Mouse (Mus musculus) CH12.LX (cell line): ENCODE data around the gene Hexim2. TPM values are rescaled to one million over a fixed set of nuclear protein-coding genes. Genes with fewer than 3 reads are reported as not detected.
A peak's percentile ranks its signal among the peaks of the same experiment; 100 is the strongest.

ENCODE experiments used
- DNase-seq: peaks from one replicate; pipeline ENCODE4 v3.0.0-alpha.2; 2013; ENCODE audit errors: extremely low read depth
- H3K27ac ChIP-seq: 2 replicates; pipeline ENCODE4 v1.5.1; 2012; ENCODE audit warnings: low read depth, mild to moderate bottlenecking, control low read depth, moderate library complexity; ENCODE audit not compliant: insufficient read depth
- H3K27me3 ChIP-seq: replicated peaks from 2 replicates; pipeline ENCODE3; 2012; ENCODE audit warnings: inconsistent platforms
- H3K36me3 ChIP-seq, 2 experiments: replicated peaks in 1 of 2; 2 replicates each; pipeline versions ENCODE3 to v1.6.1; 2012; ENCODE audit warnings: inconsistent platforms in 1 of 2, low read length in 1 of 2, mild to moderate bottlenecking in 1 of 2, mixed read lengths in 1 of 2, moderate library complexity in 1 of 2; ENCODE audit not compliant: control insufficient read depth in 1 of 2, insufficient read depth in 1 of 2
- H3K4me1 ChIP-seq, 2 experiments: 2 replicates each; pipeline ENCODE4 v1.6.1; 2012; ENCODE audit warnings: inconsistent platforms in 1 of 2, moderate library complexity in 1 of 2; ENCODE audit not compliant: insufficient read depth in 2 of 2, control insufficient read depth in 1 of 2
- H3K4me2 ChIP-seq: 2 replicates; pipeline ENCODE4 v1.6.1; 2012; ENCODE audit warnings: low read depth, mild to moderate bottlenecking, control low read depth; ENCODE audit not compliant: poor library complexity, insufficient read depth, severe bottlenecking
- H3K4me3 ChIP-seq, 3 experiments: fragments of 150-350 bp in 1 of 3; sonication (generic) in 1 of 3; replicated peaks in 1 of 3; 2 replicates each; pipeline versions ENCODE3 to v1.5.1; 2011 to 2012; ENCODE audit warnings: low read depth in 2 of 3, low read length in 2 of 3, mild to moderate bottlenecking in 2 of 3, moderate library complexity in 2 of 3, control low read depth in 1 of 3, improper control_type of control experiment in 1 of 3, inconsistent platforms in 1 of 3, mixed read lengths in 1 of 3; ENCODE audit not compliant: poor library complexity in 1 of 3
- H3K79me2 ChIP-seq: replicated peaks from 2 replicates; pipeline ENCODE4 v1.6.1; 2012; ENCODE audit warnings: mild to moderate bottlenecking, moderate library complexity; ENCODE audit not compliant: control insufficient read depth, poor library complexity, insufficient read depth, severe bottlenecking; ENCODE audit errors: extremely low read depth
- H3K9ac ChIP-seq: 2 replicates; pipeline ENCODE4 v1.6.1; 2012; ENCODE audit warnings: low read depth, mild to moderate bottlenecking, control low read depth, moderate library complexity; ENCODE audit not compliant: insufficient read depth
- H3K9me3 ChIP-seq: replicated peaks from 2 replicates; pipeline ENCODE3; 2012; ENCODE audit warnings: low read length, inconsistent platforms, mixed read lengths
- BHLHE40 ChIP-seq: IDR thresholded peaks from 2 replicates; pipeline ENCODE4 v1.6.1; 2011; ENCODE audit warnings: mild to moderate bottlenecking, low read depth, low read length, improper control_type of control experiment
- CHD2 ChIP-seq: IDR thresholded peaks from 2 replicates; pipeline ENCODE4 v1.6.1; 2011; ENCODE audit warnings: low read length, improper control_type of control experiment
- CTCF ChIP-seq, 2 experiments: IDR thresholded peaks in 1 of 2; conservative IDR thresholded peaks in 1 of 2; 2 replicates each; pipeline ENCODE4 v1.5.1; 2011 to 2012; ENCODE audit warnings: low read depth in 2 of 2, low read length in 2 of 2, improper control_type of control experiment in 1 of 2, inconsistent platforms in 1 of 2, mild to moderate bottlenecking in 1 of 2, moderate library complexity in 1 of 2
- E2F4 ChIP-seq: IDR thresholded peaks from 2 replicates; pipeline ENCODE4 v1.6.1; 2011; ENCODE audit warnings: low read depth, low read length, improper control_type of control experiment; ENCODE audit not compliant: insufficient replicate concordance
- ELF1 ChIP-seq: IDR thresholded peaks from 2 replicates; pipeline ENCODE4 v1.6.1; 2014; ENCODE audit warnings: low read depth, mild to moderate bottlenecking, inconsistent platforms, low read length, improper control_type of control experiment
- EP300 ChIP-seq: IDR thresholded peaks from 2 replicates; pipeline ENCODE4 v1.6.1; 2011; ENCODE audit warnings: low read length, improper control_type of control experiment
- HCFC1 ChIP-seq: IDR thresholded peaks from 2 replicates; pipeline ENCODE4 v1.6.1; 2012; ENCODE audit warnings: low read depth, mild to moderate bottlenecking, inconsistent platforms, low read length, improper control_type of control experiment
- IRF4 ChIP-seq: IDR thresholded peaks from 2 replicates; pipeline ENCODE4 v1.6.1; 2014; ENCODE audit warnings: low read depth, mild to moderate bottlenecking, inconsistent platforms, low read length, improper control_type of control experiment
- JUN ChIP-seq: IDR thresholded peaks from 2 replicates; pipeline ENCODE4 v1.6.1; 2011; ENCODE audit warnings: low read depth, mild to moderate bottlenecking, low read length, improper control_type of control experiment, moderate library complexity; ENCODE audit not compliant: insufficient read depth
- KAT2A ChIP-seq: IDR thresholded peaks from 2 replicates; pipeline ENCODE4 v1.6.1; 2012; ENCODE audit warnings: low read length, improper control_type of control experiment, inconsistent platforms; ENCODE audit not compliant: insufficient replicate concordance
- MAFK ChIP-seq: IDR thresholded peaks from 2 replicates; pipeline ENCODE4 v1.6.1; 2011; ENCODE audit warnings: low read length, improper control_type of control experiment; ENCODE audit not compliant: insufficient replicate concordance
- MAX ChIP-seq: IDR thresholded peaks from 2 replicates; pipeline ENCODE4 v1.6.1; 2011; ENCODE audit warnings: low read length, improper control_type of control experiment
- MEF2A ChIP-seq: IDR thresholded peaks from 2 replicates; pipeline ENCODE4 v1.6.1; 2014; ENCODE audit warnings: low read depth, mild to moderate bottlenecking, inconsistent platforms, low read length, improper control_type of control experiment, borderline replicate concordance
- MXI1 ChIP-seq: IDR thresholded peaks from 2 replicates; pipeline ENCODE4 v1.6.1; 2011; ENCODE audit warnings: mild to moderate bottlenecking, low read depth, low read length, improper control_type of control experiment
- MYC ChIP-seq: IDR thresholded peaks from 2 replicates; pipeline ENCODE4 v1.6.1; 2011; ENCODE audit warnings: low read depth, mild to moderate bottlenecking, improper control_type of control experiment, low read length
- NELFE ChIP-seq: IDR thresholded peaks from 2 replicates; pipeline ENCODE4 v1.6.1; 2011; ENCODE audit warnings: low read depth, low read length, improper control_type of control experiment
- NRF1 ChIP-seq: IDR thresholded peaks from 2 replicates; pipeline ENCODE4 v1.6.1; 2014; ENCODE audit warnings: low read depth, mild to moderate bottlenecking, inconsistent platforms, low read length, improper control_type of control experiment, moderate library complexity
- SMC3 ChIP-seq: IDR thresholded peaks from 2 replicates; pipeline ENCODE4 v1.6.1; 2011; ENCODE audit warnings: low read depth, low read length, improper control_type of control experiment
- TCF12 ChIP-seq: IDR thresholded peaks from 2 replicates; pipeline ENCODE4 v1.6.1; 2014; ENCODE audit warnings: low read depth, mild to moderate bottlenecking, inconsistent platforms, low read length, improper control_type of control experiment
- UBTF ChIP-seq: IDR thresholded peaks from 2 replicates; pipeline ENCODE4 v1.6.1; 2012; ENCODE audit warnings: low read depth, mild to moderate bottlenecking, inconsistent platforms, low read length, improper control_type of control experiment, moderate library complexity
- USF1 ChIP-seq: IDR thresholded peaks from 2 replicates; pipeline ENCODE4 v1.6.1; 2014; ENCODE audit warnings: low read depth, mild to moderate bottlenecking, inconsistent platforms, low read length, improper control_type of control experiment
- ZC3H11A ChIP-seq: IDR thresholded peaks from 2 replicates; pipeline ENCODE4 v1.6.1; 2012; ENCODE audit warnings: low read depth, mild to moderate bottlenecking, inconsistent platforms, low read length, improper control_type of control experiment
- ZMIZ1 ChIP-seq: IDR thresholded peaks from 2 replicates; pipeline ENCODE4 v1.6.1; 2012; ENCODE audit warnings: low read depth, mild to moderate bottlenecking, inconsistent platforms, low read length, improper control_type of control experiment
- dilution Hi-C: fragments of 300-500 bp; cut with MboI; formaldehyde crosslinking; loops from 2 replicates; pipeline ENCODE4 v1.14.3; 2020; ENCODE audit warnings: low sequenced_read_pairs; ENCODE audit not compliant: extremely low pct_unique_long_range_greater_than_20kb, extremely low pct_ligation_motif_present
- in situ Hi-C: fragments of 300-500 bp; cut with MboI; formaldehyde crosslinking; loops from 3 replicates; pipeline ENCODE4 v1.14.3; 2019; ENCODE audit warnings: low sequenced_read_pairs, low pct_ligation_motif_present, low pct_unique_long_range_greater_than_20kb, mixed read lengths
- polyA plus RNA-seq: library from polyadenylated mRNA; unstranded; fragments of >175 nt; gene quantifications from 2 replicates; pipeline ENCODE4 v1.2.1, GENCODE M21; 2012; ENCODE audit warnings: low read depth; ENCODE audit not compliant: insufficient read length
- total RNA-seq, 2 experiments: library from RNA; depleted of rRNA; stranded (reverse); fragments of 300-350 nt in 1 of 2; fragments of >200 nt in 1 of 2; gene quantifications; 2 replicates each; pipeline ENCODE4 v1.2.3; 2012 to 2014

The Hexim2 gene
- total and polyA plus RNA-seq, 3 experiments = 27.0 to 33.3 (median 28.8) TPM

- H3K4me3 ChIP-seq = peak overlapping the region in 1 of 3 experiments; percentile 3
- no peaks in the 10 kb centered on the region for H3K9me3 ChIP-seq
- in situ Hi-C loops = no loop called here
- H3K27ac ChIP-seq = peak overlapping the region; percentile 92; the same call in 1 of the 2 replicates
- peaks cover 52% of the 10 kb centered on the region for H3K79me2 ChIP-seq
- no peaks in the 10 kb centered on the region for H3K27me3 ChIP-seq
- no peak overlapping the region for H3K4me2 ChIP-seq
- peak overlapping the region; percentile 60; the same call in 1 of the 2 replicates for H3K9ac ChIP-seq
- H3K4me1 ChIP-seq = peaks cover 30 to 75% of the 10 kb centered on the region in 2 experiments
- DNase-seq = peak; percentile 18
- dilution Hi-C loops = no loop called here
- no peak for TF ChIP-seq E2F4
- TF ChIP-seq NELFE = 0 out of 2 replicates have a peak, but pooled peaks have one; percentile 0
- peaks cover 37 to 47% of the 10 kb centered on the region in 2 experiments for H3K36me3 ChIP-seq
Observed at GRCm38 (mm10) chr11:103178748-103179147, 46.5 kb downstream of the Hexim2 start.

- in situ Hi-C loops (no loop called here), dilution Hi-C loops (no loop called here)
- Histone ChIP-seq H3K79me2 (peaks cover 45% of the 10 kb centered on the region), H3K4me3 (no peak overlapping the region), H3K27me3 (no peaks in the 10 kb centered on the region), H3K27ac (no peak overlapping the region), H3K9ac (no peak overlapping the region), H3K9me3 (no peaks in the 10 kb centered on the region), H3K4me1 (peaks cover 31 to 72% of the 10 kb centered on the region in 2 experiments), H3K36me3 (peaks cover 44 to 64% of the 10 kb centered on the region in 2 experiments), H3K4me2 (no peak overlapping the region)
- no peak for DNase-seq
- TF ChIP-seq MXI1 (no peak), USF1 (no peak), ZMIZ1 (no peak), EP300 (no peak), MAFK (no peak), BHLHE40 (no peak)
Observed at GRCm38 (mm10) chr11:103180426-103180825, 48.2 kb downstream of the Hexim2 start.

GRCm38 (mm10) chr11:103181349-103181748 is 49.1 kb downstream of the Hexim2 start:
- dilution Hi-C loops = no loop called here
- Histone ChIP-seq H3K27ac (no peak overlapping the region), H3K79me2 (peaks cover 44% of the 10 kb centered on the region), H3K27me3 (no peaks in the 10 kb centered on the region), H3K9me3 (no peaks in the 10 kb centered on the region), H3K4me2 (no peak overlapping the region)
- TF ChIP-seq HCFC1 (no peak), ELF1 (no peak), NRF1 (no peak), MAFK (no peak), IRF4 (no peak), MEF2A (no peak), MAX (no peak), JUN (no peak), ZC3H11A (no peak), CHD2 (no peak), CTCF (conservative IDR thresholded peaks at IDR 0.05 in 1 of 2, IDR thresholded peaks at IDR 0.05 in 1 of 2; ENCODE audit: low read depth in 2 of 2, low read length in 2 of 2) (no peak), TCF12 (no peak), NELFE (no peak), UBTF (no peak), USF1 (no peak), SMC3 (no peak), KAT2A (no peak), E2F4 (no peak), MYC (no peak), ZMIZ1 (no peak)
- TF ChIP-seq, all 38 proteins: peak for 0
- Histone ChIP-seq H3K4me3 (no peak overlapping the region), H3K9ac (no peak overlapping the region), H3K36me3 (peaks cover 53 to 73% of the 10 kb centered on the region in 2 experiments), H3K4me1 (peaks cover 31 to 63% of the 10 kb centered on the region in 2 experiments)
- in situ Hi-C loops = no loop called here
- no peak for DNase-seq
